Mouse (Mus musculus): ENCODE results near the gene Polr1a. TPM values are rescaled to one million over a fixed set of nuclear protein-coding genes. Genes with fewer than 3 reads are reported as not detected.
A peak's percentile ranks its signal among the peaks of the same experiment; 100 is the strongest.

The Polr1a gene
- polyA plus RNA-seq, 1 experiment from 2014 or later, result 18.9 TPM

- Histone ChIP-seq H3K36me3 (no peaks in the 10 kb centered on the region), H3K9me3 (replicated peaks) (no peaks in the 10 kb centered on the region), H3K4me3 (replicated peaks) (no peak overlapping the region), H3K27ac (replicated peaks) (no peak overlapping the region), H3K9ac (replicated peaks) (no peak overlapping the region), H3K27me3 (replicated peaks) (no peaks in the 10 kb centered on the region), H3K4me1 (peaks cover 30% of the 10 kb centered on the region), H3K4me2 (no peak overlapping the region)
- ATAC-seq (ENCODE audit: low FRiP score), result no peak
- 84% methylated on average over 7 of the region's 7 CpGs for WGBS
Observed at GRCm38 (mm10) chr6:71987546-71988248, 78.8 kb downstream of the Polr1a start.

- no peak for ATAC-seq (ENCODE audit: low FRiP score)
Observed at GRCm38 (mm10) chr6:71989647-71990351, 80.9 kb downstream of the Polr1a start.

GRCm38 (mm10) chr6:71990371-71990837 lies 81.6 kb downstream of the Polr1a start:
- H3K9ac ChIP-seq (replicated peaks), result no peak overlapping the region
- H3K36me3 ChIP-seq, result no peaks in the 10 kb centered on the region
- H3K9me3 ChIP-seq (replicated peaks), result no peaks in the 10 kb centered on the region
- H3K27me3 ChIP-seq (replicated peaks), result no peaks in the 10 kb centered on the region
- peaks cover 30% of the 10 kb centered on the region for H3K4me1 ChIP-seq
- no peak overlapping the region for H3K4me2 ChIP-seq
- no peak overlapping the region for H3K4me3 ChIP-seq (replicated peaks)
- ATAC-seq (ENCODE audit: low FRiP score), result no peak
- whole genome bisulfite sequencing, result 72% methylated on average over 8 of the region's 8 CpGs
- peak overlapping the region; percentile 66 for H3K27ac ChIP-seq (replicated peaks)

More at GRCm38 (mm10) chr6:71989647-71990351, 80.9 kb downstream of the Polr1a start:
- no peaks in the 10 kb centered on the region for H3K36me3 ChIP-seq
- H3K4me1 ChIP-seq, result peaks cover 30% of the 10 kb centered on the region
- H3K9me3 ChIP-seq (replicated peaks), result no peaks in the 10 kb centered on the region
- no peaks in the 10 kb centered on the region for H3K27me3 ChIP-seq (replicated peaks)
- H3K4me3 ChIP-seq (replicated peaks), result no peak overlapping the region
- H3K9ac ChIP-seq (replicated peaks), result no peak overlapping the region
- H3K27ac ChIP-seq (replicated peaks), result peak overlapping the region; percentile 66
- H3K4me2 ChIP-seq, result no peak overlapping the region
- 54% methylated on average over 8 of the region's 8 CpGs for WGBS

GRCm38 (mm10) chr6:71991190-71991932 lies 82.5 kb downstream of the Polr1a start:
- no peak overlapping the region for H3K9ac ChIP-seq (replicated peaks)
- H3K9me3 ChIP-seq (replicated peaks), result no peaks in the 10 kb centered on the region
- 66% methylated on average over 8 of the region's 8 CpGs for WGBS
- H3K27me3 ChIP-seq (replicated peaks), result no peaks in the 10 kb centered on the region
- peaks cover 30% of the 10 kb centered on the region for H3K4me1 ChIP-seq
- H3K4me3 ChIP-seq (replicated peaks), result no peak overlapping the region
- H3K27ac ChIP-seq (replicated peaks), result peak overlapping the region; percentile 66
- no peak overlapping the region for H3K4me2 ChIP-seq
- no peaks in the 10 kb centered on the region for H3K36me3 ChIP-seq
- peak; percentile 57 for ATAC-seq (ENCODE audit: low FRiP score)

- H3K27me3 ChIP-seq (replicated peaks), result no peaks in the 10 kb centered on the region
- peak overlapping the region; percentile 35; the same call in 1 of the 2 replicates for H3K27ac ChIP-seq (replicated peaks)
- no peak for ATAC-seq (ENCODE audit: low FRiP score)
- no peaks in the 10 kb centered on the region for H3K36me3 ChIP-seq
- no peaks in the 10 kb centered on the region for H3K9me3 ChIP-seq (replicated peaks)
- H3K4me2 ChIP-seq, result no peak overlapping the region
- H3K9ac ChIP-seq (replicated peaks), result no peak overlapping the region
- 58% methylated on average over 2 of the region's 2 CpGs for WGBS
- H3K4me3 ChIP-seq (replicated peaks), result no peak overlapping the region
- peaks cover 30% of the 10 kb centered on the region for H3K4me1 ChIP-seq
Observed at GRCm38 (mm10) chr6:71991933-71992325, 83.1 kb downstream of the Polr1a start.

- no peaks in the 10 kb centered on the region for H3K9me3 ChIP-seq (replicated peaks)
- peaks cover 30% of the 10 kb centered on the region for H3K4me1 ChIP-seq
- no peak overlapping the region for H3K27ac ChIP-seq (replicated peaks)
- no peaks in the 10 kb centered on the region for H3K36me3 ChIP-seq
- no peak for ATAC-seq (ENCODE audit: low FRiP score)
- H3K9ac ChIP-seq (replicated peaks), result no peak overlapping the region
- H3K4me3 ChIP-seq (replicated peaks), result no peak overlapping the region
- 68% methylated on average over 4 of the region's 4 CpGs for WGBS
- no peak overlapping the region for H3K4me2 ChIP-seq
- no peaks in the 10 kb centered on the region for H3K27me3 ChIP-seq (replicated peaks)
Observed at GRCm38 (mm10) chr6:71994004-71994403, 85.2 kb downstream of the Polr1a start.

GRCm38 (mm10) chr6:71995081-71995480 lies 86.2 kb downstream of the Polr1a start:
- Histone ChIP-seq H3K4me2 (no peak overlapping the region), H3K9me3 (replicated peaks) (no peaks in the 10 kb centered on the region), H3K36me3 (no peaks in the 10 kb centered on the region), H3K9ac (replicated peaks) (no peak overlapping the region), H3K27me3 (replicated peaks) (no peaks in the 10 kb centered on the region), H3K4me3 (replicated peaks) (no peak overlapping the region), H3K27ac (replicated peaks) (no peak overlapping the region), H3K4me1 (peaks cover 25% of the 10 kb centered on the region)
- 93% methylated on average over 3 of the region's 3 CpGs for WGBS
- no peak for ATAC-seq (ENCODE audit: low FRiP score)

- Histone ChIP-seq H3K4me2 (no peak overlapping the region), H3K9me3 (replicated peaks) (no peaks in the 10 kb centered on the region), H3K4me1 (peaks cover 4% of the 10 kb centered on the region), H3K27me3 (replicated peaks) (no peaks in the 10 kb centered on the region), H3K4me3 (replicated peaks) (no peak overlapping the region), H3K27ac (replicated peaks) (no peak overlapping the region), H3K9ac (replicated peaks) (no peak overlapping the region), H3K36me3 (no peaks in the 10 kb centered on the region)
- 83% methylated on average over 1 of the region's 1 CpGs for WGBS
- no peak for ATAC-seq (ENCODE audit: low FRiP score)
Observed at GRCm38 (mm10) chr6:71997215-71997614, 88.4 kb downstream of the Polr1a start.

- Histone ChIP-seq H3K36me3 (no peaks in the 10 kb centered on the region), H3K27me3 (replicated peaks) (no peaks in the 10 kb centered on the region), H3K9ac (replicated peaks) (no peak overlapping the region), H3K4me2 (no peak overlapping the region), H3K27ac (replicated peaks) (no peak overlapping the region), H3K4me3 (replicated peaks) (no peak overlapping the region), H3K9me3 (replicated peaks) (no peaks in the 10 kb centered on the region), H3K4me1 (no peaks in the 10 kb centered on the region)
- no peak for ATAC-seq (ENCODE audit: low FRiP score)
- WGBS, result 82% methylated on average over 11 of the region's 11 CpGs
Observed at GRCm38 (mm10) chr6:71999917-72000512, 91.2 kb downstream of the Polr1a start.

- H3K9ac ChIP-seq (replicated peaks), result no peak overlapping the region
- no peaks in the 10 kb centered on the region for H3K4me1 ChIP-seq
- H3K36me3 ChIP-seq, result no peaks in the 10 kb centered on the region
- no peak overlapping the region for H3K27ac ChIP-seq (replicated peaks)
- WGBS, result 94% methylated on average over 5 of the region's 5 CpGs
- H3K9me3 ChIP-seq (replicated peaks), result no peaks in the 10 kb centered on the region
- no peaks in the 10 kb centered on the region for H3K27me3 ChIP-seq (replicated peaks)
- ATAC-seq (ENCODE audit: low FRiP score), result no peak
- H3K4me3 ChIP-seq (replicated peaks), result no peak overlapping the region
- no peak overlapping the region for H3K4me2 ChIP-seq
Observed at GRCm38 (mm10) chr6:72001220-72001777, 92.4 kb downstream of the Polr1a start.
